In the genomic region with DNA sequence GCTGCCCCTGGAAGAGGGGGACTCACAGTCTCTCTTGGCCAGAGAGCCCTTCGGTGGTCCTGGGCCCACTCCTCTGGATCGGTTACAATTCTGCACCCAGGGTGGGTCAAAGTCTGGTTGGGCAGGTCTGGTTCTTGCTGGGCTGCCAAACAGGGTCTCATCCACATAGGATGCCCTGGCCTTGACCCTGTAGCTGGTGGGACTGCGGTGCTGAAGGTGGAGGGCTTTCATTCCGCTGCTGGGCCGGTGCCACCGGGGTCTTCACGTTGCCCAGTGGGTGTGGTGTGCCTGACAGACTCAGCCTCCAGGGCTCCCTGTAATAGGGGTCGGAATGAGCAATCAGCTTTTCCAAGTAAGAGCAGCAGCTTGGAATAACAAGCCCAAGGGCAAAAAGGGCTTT, we compare ENCODE assay signal across 8 mouse cellular contexts. TPM values are rescaled to one million over a fixed set of nuclear protein-coding genes. Genes with fewer than 3 reads are reported as not detected.
DNase-seq lines count a peak whose midpoint lies in the region; ATAC-seq and TF ChIP-seq lines count a peak whose summit lies in the region.

No protein-coding gene starts in this region.

- no peak for ATAC-seq in embryonic facial prominence, embryonic 13.5 days (ENCODE audit: insufficient number of reproducible peaks, insufficient read depth, low FRiP score, low TSS enrichment, low read depth)
- ATAC-seq in hindbrain, postnatal 0 days, result no peak
- ATAC-seq in neural tube, embryonic 12.5 days (ENCODE audit: low FRiP score, low read depth), result no peak

- no peak overlapping the region for H3K27ac ChIP-seq in embryonic facial prominence, embryonic 13.5 days
- H3K27ac ChIP-seq in hindbrain, postnatal 0 days, result peak overlapping the region; percentile 86; the same call in 1 of the 2 replicates
- H3K27ac ChIP-seq in neural tube, embryonic 12.5 days, result no peak overlapping the region

- peaks cover 17% of the 10 kb centered on the region for H3K4me1 ChIP-seq in embryonic facial prominence, embryonic 13.5 days
- peaks cover 14% of the 10 kb centered on the region for H3K4me1 ChIP-seq in hindbrain, postnatal 0 days (ENCODE audit: insufficient read depth, low read length)
- peaks cover 18% of the 10 kb centered on the region for H3K4me1 ChIP-seq in neural tube, embryonic 12.5 days

- H3K4me2 ChIP-seq in embryonic facial prominence, embryonic 13.5 days, result peak overlapping the region; percentile 93
- H3K4me2 ChIP-seq in hindbrain, postnatal 0 days (ENCODE audit: low read depth, low read length), result peak overlapping the region; percentile 78
- peak overlapping the region; percentile 81 for H3K4me2 ChIP-seq in neural tube, embryonic 12.5 days (replicated peaks)

- peak overlapping the region; percentile 70 for H3K4me3 ChIP-seq in embryonic facial prominence, embryonic 13.5 days
- peak overlapping the region; percentile 76 for H3K4me3 ChIP-seq in hindbrain, postnatal 0 days (ENCODE audit: low read length)
- H3K4me3 ChIP-seq in neural tube, embryonic 12.5 days, result peak overlapping the region; percentile 71

- H3K9ac ChIP-seq in embryonic facial prominence, embryonic 13.5 days, result peak overlapping the region; percentile 73
- H3K9ac ChIP-seq in hindbrain, postnatal 0 days (replicated peaks; ENCODE audit: low read length), result peak overlapping the region; percentile 60
- H3K9ac ChIP-seq in neural tube, embryonic 12.5 days, result peak overlapping the region; percentile 47

- 40% methylated on average over 8 of the region's 8 CpGs for WGBS in embryonic facial prominence, embryonic 13.5 days
- 37% methylated on average over 8 of the region's 8 CpGs for WGBS in hindbrain, postnatal 0 days
- WGBS in neural tube, embryonic 12.5 days, result 54% methylated on average over 8 of the region's 8 CpGs

- no peak for TF ChIP-seq CTCF in hindbrain, postnatal 0 days (IDR thresholded peaks at IDR 0.05; ENCODE audit: low read depth)

- DNase-seq in kidney, postnatal 10 days, result peak; percentile 24
- no peak for DNase-seq in kidney, postnatal 4 days
- no peak for DNase-seq in hindbrain, postnatal 0 days (ENCODE audit: low spot score)
- no peak for DNase-seq in adrenal gland, adult 18-20 months (ENCODE audit: low spot score in 2 of 2)
- DNase-seq in adipocyte (ENCODE audit: low spot score), result no peak
- DNase-seq in lung, postnatal 14 days, result no peak

- H3K9me3 ChIP-seq in embryonic facial prominence, embryonic 13.5 days, result no peaks in the 10 kb centered on the region
- H3K9me3 ChIP-seq in hindbrain, postnatal 0 days (ENCODE audit: low read length), result no peaks in the 10 kb centered on the region
- peaks cover 8% of the 10 kb centered on the region; the same call in 1 of the 2 replicates for H3K9me3 ChIP-seq in neural tube, embryonic 12.5 days

- H3K27me3 ChIP-seq in embryonic facial prominence, embryonic 13.5 days, result no peaks in the 10 kb centered on the region
- H3K27me3 ChIP-seq in hindbrain, postnatal 0 days (ENCODE audit: insufficient read depth, low read length), result no peaks in the 10 kb centered on the region
- no peaks in the 10 kb centered on the region for H3K27me3 ChIP-seq in neural tube, embryonic 12.5 days (replicated peaks)

- peaks cover 39% of the 10 kb centered on the region for H3K36me3 ChIP-seq in embryonic facial prominence, embryonic 13.5 days
- no peaks in the 10 kb centered on the region; the same call in 1 of the 2 replicates for H3K36me3 ChIP-seq in hindbrain, postnatal 0 days (ENCODE audit: insufficient read depth, low read length)
- H3K36me3 ChIP-seq in neural tube, embryonic 12.5 days, result peaks cover 15% of the 10 kb centered on the region

RNA-seq across cellular contexts. Expression of a gene that starts 1.0 kb away (rescaled TPM):
- 16.2 and 17.6 TPM in 2 replicates for polyA plus RNA-seq in embryonic facial prominence, embryonic 13.5 days (2015; fragmentation: Nextera tagmentation; extraction: Ambion mirVana)
- 38.0 and 38.6 TPM in 2 replicates for total RNA-seq in hindbrain, postnatal 0 days (2014; rRNA removed)
- 30.1 and 30.4 TPM in 2 replicates for polyA plus RNA-seq in hindbrain, postnatal 0 days (2015; fragmentation: Nextera tagmentation; extraction: Ambion mirVana)
- polyA plus RNA-seq in neural tube, embryonic 12.5 days (2016; fragmentation: Nextera tagmentation; extraction: Ambion mirVana), result 19.1 and 20.1 TPM in 2 replicates
- total RNA-seq in adrenal gland, adult 18-20 months (2021), result 10 to 100 TPM; 14.2 to 16.9 TPM

RNA-seq across cellular contexts. Expression of a gene that starts 1.1 kb away (rescaled TPM):
- polyA plus RNA-seq in embryonic facial prominence, embryonic 13.5 days (2015; fragmentation: Nextera tagmentation; extraction: Ambion mirVana), result 45.6 and 46.8 TPM in 2 replicates
- 37.3 and 40.1 TPM in 2 replicates for total RNA-seq in hindbrain, postnatal 0 days (2014; rRNA removed)
- 30.8 and 31.9 TPM in 2 replicates for polyA plus RNA-seq in hindbrain, postnatal 0 days (2015; fragmentation: Nextera tagmentation; extraction: Ambion mirVana)
- polyA plus RNA-seq in neural tube, embryonic 12.5 days (2016; fragmentation: Nextera tagmentation; extraction: Ambion mirVana), result 57.8 and 58.3 TPM in 2 replicates
- 10 to 100 TPM; 44.1 to 57.6 TPM for total RNA-seq in adrenal gland, adult 18-20 months (2021)

RNA-seq across cellular contexts. Expression of a gene that starts 22.6 kb away (rescaled TPM):
- polyA plus RNA-seq in embryonic facial prominence, embryonic 13.5 days (2015; fragmentation: Nextera tagmentation; extraction: Ambion mirVana), result 0.60 and 0.80 TPM in 2 replicates
- 0.63 and 1.9 TPM in 2 replicates for total RNA-seq in hindbrain, postnatal 0 days (2014; rRNA removed)
- 1.8 and 2.0 TPM in 2 replicates for polyA plus RNA-seq in hindbrain, postnatal 0 days (2015; fragmentation: Nextera tagmentation; extraction: Ambion mirVana)
- polyA plus RNA-seq in neural tube, embryonic 12.5 days (2016; fragmentation: Nextera tagmentation; extraction: Ambion mirVana), result 0.70 and 0.93 TPM in 2 replicates
- under 1 TPM; 0.36 to 0.48 TPM for total RNA-seq in adrenal gland, adult 18-20 months (2021)

RNA-seq across cellular contexts. Expression of a gene that starts 22.6 kb away (rescaled TPM):
- not detected in 2 replicates for polyA plus RNA-seq in embryonic facial prominence, embryonic 13.5 days (2015; fragmentation: Nextera tagmentation; extraction: Ambion mirVana)
- 0.21 and 0.79 TPM in 2 replicates for total RNA-seq in hindbrain, postnatal 0 days (2014; rRNA removed)
- polyA plus RNA-seq in hindbrain, postnatal 0 days (2015; fragmentation: Nextera tagmentation; extraction: Ambion mirVana), result 0.26 and 0.86 TPM in 2 replicates
- not detected in 2 replicates for polyA plus RNA-seq in neural tube, embryonic 12.5 days (2016; fragmentation: Nextera tagmentation; extraction: Ambion mirVana)
- total RNA-seq in adrenal gland, adult 18-20 months (2021), result under 1 TPM in 1 of 2 experiments, not detected in 1; 0.33 TPM

RNA-seq across cellular contexts. Expression of a gene that starts 22.9 kb away (rescaled TPM):
- polyA plus RNA-seq in embryonic facial prominence, embryonic 13.5 days (2015; fragmentation: Nextera tagmentation; extraction: Ambion mirVana), result 21.0 and 22.3 TPM in 2 replicates
- 24.5 and 30.7 TPM in 2 replicates for total RNA-seq in hindbrain, postnatal 0 days (2014; rRNA removed)
- polyA plus RNA-seq in hindbrain, postnatal 0 days (2015; fragmentation: Nextera tagmentation; extraction: Ambion mirVana), result 15.4 and 16.1 TPM in 2 replicates
- 19.4 and 21.7 TPM in 2 replicates for polyA plus RNA-seq in neural tube, embryonic 12.5 days (2016; fragmentation: Nextera tagmentation; extraction: Ambion mirVana)
- total RNA-seq in adrenal gland, adult 18-20 months (2021), result 10 to 100 TPM; 33.6 to 42.2 TPM
